Mouse (Mus musculus) erythroblast, embryonic 14.5 days (primary cell): ENCODE measurements around the gene Col8a1.

Experiments
- GATA1 ChIP-seq: IDR thresholded peaks from 2 replicates; pipeline ENCODE4 v1.6.1; 2012; ENCODE audit warnings: low read length, inconsistent platforms, mixed read lengths
- TAL1 ChIP-seq: IDR thresholded peaks from 3 replicates; pipeline ENCODE4 v1.6.1; 2012; ENCODE audit warnings: low read length, inconsistent platforms, mixed read lengths

GRCm38 (mm10) chr16:57765615-57766014, 11.1 kb upstream of the Col8a1 start:
- no peak for TF ChIP-seq TAL1
- no peak for TF ChIP-seq GATA1
